Mouse (Mus musculus): ENCODE measurements at regions not wholly inside any gene's neighbourhood (a gene's known extent, or its start where the extent isn't known, plus 50 kb on each side); places are given as distances from the start of the nearest gene placed in this dataset.

- peak in 1 of 2 experiments; percentile 8 for DNase-seq (ENCODE audit: low spot score in 2 of 2)
Measured at GRCm38 (mm10) chr4:48871105-48871504, 188.0 kb upstream of the Plppr1 start.

DNA sequence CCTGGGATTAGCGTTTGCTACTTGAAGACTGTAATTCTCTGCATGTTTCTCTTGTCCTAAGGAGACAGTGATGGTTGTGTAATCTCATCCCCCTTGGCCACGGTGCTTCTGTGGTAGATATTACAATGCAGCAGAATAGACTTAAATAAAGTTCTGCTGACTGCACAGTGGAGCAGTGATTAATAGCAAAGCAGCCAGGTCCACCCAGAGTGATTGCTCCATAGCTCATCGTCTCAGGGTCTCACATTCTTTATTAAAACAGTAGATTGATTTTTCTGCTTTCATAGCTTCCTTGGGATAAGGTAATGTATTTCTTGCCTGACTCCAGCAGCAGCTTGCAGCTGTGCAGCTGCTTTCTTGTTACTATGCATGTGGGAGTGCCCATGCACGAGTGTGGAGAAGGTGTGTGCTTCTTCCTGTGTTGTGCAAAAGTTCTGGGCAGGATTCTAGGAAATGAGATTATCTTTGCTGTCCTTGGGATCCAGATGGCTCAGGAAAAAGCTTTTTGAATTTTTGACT, 169.9 kb upstream of the Plppr1 start:
- DNase-seq (ENCODE audit: low spot score in 2 of 2), result no peak

DNA sequence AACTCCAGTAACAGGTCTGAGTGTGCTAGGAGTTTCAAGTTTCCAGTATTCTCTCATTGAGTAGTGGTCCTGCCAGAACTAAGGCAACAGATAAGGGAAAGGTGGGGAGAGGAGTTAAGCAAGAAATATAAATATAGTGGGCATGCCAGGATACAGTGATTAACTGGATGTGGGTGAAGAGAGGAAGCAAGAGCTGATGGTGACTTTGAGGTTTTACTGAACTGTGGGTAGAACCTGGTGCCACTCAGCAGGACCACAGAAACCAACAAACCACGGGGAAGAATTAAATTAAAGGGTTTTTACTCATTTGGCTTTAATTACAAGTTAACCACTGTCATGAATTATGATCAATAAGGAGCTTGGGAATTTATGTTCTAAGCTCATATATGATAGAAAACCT, 154.5 kb upstream of the Plppr1 start:
- DNase-seq (ENCODE audit: low spot score in 2 of 2), result no peak

- DNase-seq (ENCODE audit: low spot score in 2 of 2), result no peak
Measured at GRCm38 (mm10) chr4:48905196-48905867, 153.7 kb upstream of the Plppr1 start.

DNA sequence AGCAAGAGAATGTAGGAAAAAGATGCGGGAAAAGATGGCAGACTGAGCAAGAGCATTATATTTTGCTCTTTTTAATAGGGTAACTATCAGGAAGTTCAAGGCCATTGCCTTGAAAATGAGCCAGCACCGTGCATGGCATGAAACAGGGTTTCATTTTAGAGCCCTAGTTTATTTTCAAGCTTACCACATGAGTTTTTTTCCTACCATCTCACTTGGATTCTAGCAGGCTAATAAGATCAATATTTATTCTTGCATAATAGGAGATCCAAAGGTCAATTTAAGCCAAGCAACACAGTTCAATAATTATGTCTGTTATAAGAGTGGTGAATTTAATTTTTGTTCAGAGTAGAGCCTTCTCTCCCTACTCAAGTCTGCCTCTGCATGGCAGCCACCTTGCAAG, 149.9 kb upstream of the Plppr1 start:
- DNase-seq (ENCODE audit: low spot score in 2 of 2), result no peak

DNA sequence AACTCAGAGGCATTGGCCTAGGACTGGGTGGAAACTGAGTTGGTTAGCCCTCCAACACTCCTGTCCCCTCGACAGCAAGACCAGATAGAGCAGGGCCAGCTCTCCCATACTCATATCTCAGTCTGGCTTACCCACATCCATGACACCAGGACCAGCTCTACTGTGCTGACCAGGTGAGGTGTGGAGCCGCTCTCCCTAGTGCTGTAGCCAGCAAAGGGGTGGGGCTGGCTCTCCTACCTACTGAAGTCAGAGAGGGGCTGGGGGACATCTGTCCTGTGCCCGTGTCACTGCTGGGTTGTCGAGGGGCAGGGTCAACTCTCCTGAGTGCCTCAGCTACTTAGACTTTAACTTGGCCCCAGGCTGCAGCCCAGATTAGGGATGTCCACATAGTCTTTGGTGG, 145.8 kb upstream of the Plppr1 start:
- DNase-seq (ENCODE audit: low spot score in 2 of 2), result no peak

- no peak for DNase-seq (ENCODE audit: low spot score in 2 of 2)
Measured at GRCm38 (mm10) chr4:48924576-48925459, 134.3 kb upstream of the Plppr1 start.

- no peak for DNase-seq (ENCODE audit: low spot score in 2 of 2)
Measured at GRCm38 (mm10) chr4:48938420-48938819, 120.7 kb upstream of the Plppr1 start.

GRCm38 (mm10) chr4:48938892-48939291, 120.2 kb upstream of the Plppr1 start:
- no peak for DNase-seq (ENCODE audit: low spot score in 2 of 2)

GRCm38 (mm10) chr4:48945266-48945818, 113.7 kb upstream of the Plppr1 start:
- no peak for DNase-seq (ENCODE audit: low spot score in 2 of 2)

DNA sequence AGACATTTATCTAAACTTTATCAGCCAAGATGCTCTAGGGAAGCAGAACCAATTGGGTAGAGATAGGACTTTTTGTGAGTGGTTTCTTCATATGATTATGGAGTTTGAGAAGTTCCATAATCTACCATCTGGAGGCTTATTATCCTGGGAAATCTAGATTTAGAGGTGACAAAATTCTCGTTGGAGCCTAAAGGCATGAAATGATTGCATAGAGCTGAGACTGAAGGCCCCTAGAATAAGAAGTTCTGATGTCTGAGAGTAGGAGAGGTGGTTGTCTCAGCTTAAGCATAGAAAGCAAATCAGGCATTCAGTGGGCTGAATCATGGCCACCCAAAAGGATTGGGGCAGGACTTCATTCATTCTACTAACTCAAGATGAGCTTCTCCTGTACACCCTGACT, 106.1 kb upstream of the Plppr1 start:
- no peak for DNase-seq (ENCODE audit: low spot score in 2 of 2)

DNA sequence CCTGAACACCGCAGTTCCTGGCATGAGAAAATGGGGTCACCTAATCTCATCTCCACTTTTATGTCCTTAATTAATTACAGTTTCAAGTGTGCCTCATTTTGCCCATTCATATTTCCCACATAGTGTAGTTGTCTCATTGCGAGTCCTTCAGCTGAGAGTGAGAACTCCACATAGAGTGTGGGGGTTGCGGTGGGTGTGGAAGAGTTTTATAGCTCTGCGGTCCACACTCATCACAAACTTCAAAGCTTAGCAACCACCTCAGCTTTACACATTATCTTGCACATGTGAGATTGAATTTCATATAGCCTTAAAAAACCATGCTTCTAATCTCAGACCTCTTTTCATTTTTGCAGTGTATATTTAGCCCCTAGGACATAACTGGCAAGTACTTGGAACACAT, 83.3 kb upstream of the Plppr1 start:
- no peak for DNase-seq (ENCODE audit: low spot score in 2 of 2)

GRCm38 (mm10) chr4:48992021-48992420, 67.1 kb upstream of the Plppr1 start:
- no peak for DNase-seq (ENCODE audit: low spot score in 2 of 2)
